Mouse (Mus musculus) thymus, adult 2 months (tissue): ENCODE results near the gene Hdac10. TPM values are rescaled to one million over a fixed set of nuclear protein-coding genes. Genes with fewer than 3 reads are reported as not detected.

Experiments
- DNase-seq: peaks from one replicate; pipeline ENCODE4 v3.0.0; 2021
- H3K27ac ChIP-seq: fragments of 200-500 bp; 2 replicates; pipeline ENCODE4 v1.5.1; 2012; ENCODE audit warnings: low read length, control low read depth; ENCODE audit not compliant: control insufficient read depth, insufficient read depth
- H3K27me3 ChIP-seq: fragments of 200-500 bp; 2 replicates; pipeline ENCODE4 v1.6.1; 2012; ENCODE audit warnings: mild to moderate bottlenecking, low read length, moderate library complexity, mixed read lengths; ENCODE audit not compliant: control insufficient read depth, insufficient read depth
- H3K36me3 ChIP-seq: fragments of 200-500 bp; 2 replicates; pipeline ENCODE4 v1.6.1; 2012; ENCODE audit warnings: mild to moderate bottlenecking, low read length, moderate library complexity; ENCODE audit not compliant: control insufficient read depth, insufficient read depth
- H3K4me1 ChIP-seq: fragments of 200-500 bp; replicated peaks from 2 replicates; pipeline ENCODE4 v1.6.1; 2012; ENCODE audit warnings: low read length; ENCODE audit not compliant: control insufficient read depth, insufficient read depth
- H3K4me3 ChIP-seq: fragments of 200-500 bp; 2 replicates; pipeline ENCODE4 v1.5.1; 2012; ENCODE audit warnings: mild to moderate bottlenecking, low read length, control low read depth, moderate library complexity; ENCODE audit not compliant: control insufficient read depth, insufficient read depth
- CTCF ChIP-seq: fragments of 200-500 bp; IDR thresholded peaks from 2 replicates; pipeline ENCODE4 v1.5.1; 2012; ENCODE audit warnings: mild to moderate bottlenecking, control low read depth, low read length, moderate library complexity, borderline replicate concordance; ENCODE audit not compliant: control insufficient read depth, poor library complexity, insufficient read depth; ENCODE audit errors: extremely low read depth
- POLR2A ChIP-seq: fragments of 200-500 bp; IDR thresholded peaks from 2 replicates; pipeline ENCODE4 v1.6.1; 2012; ENCODE audit warnings: mild to moderate bottlenecking, low read length, control low read depth, moderate library complexity; ENCODE audit not compliant: control insufficient read depth, poor library complexity, insufficient read depth; ENCODE audit errors: extremely low read depth
- WGBS: fragments of 180-500 bp; shearing (Covaris S2); methylation state at CpG from one replicate; pipeline ENCODE4 v1.1.7; 2018; 5-methylcytosine and 5-hydroxymethylcytosine counted together
- polyA plus RNA-seq: library from polyadenylated mRNA; depleted of rRNA; stranded (reverse); fragments of >200 nt; gene quantifications from 2 replicates; pipeline ENCODE4 v1.2.3, GENCODE M21; 2012

The Hdac10 gene
- polyA plus RNA-seq, 1 experiment = 94.4 TPM

DNA sequence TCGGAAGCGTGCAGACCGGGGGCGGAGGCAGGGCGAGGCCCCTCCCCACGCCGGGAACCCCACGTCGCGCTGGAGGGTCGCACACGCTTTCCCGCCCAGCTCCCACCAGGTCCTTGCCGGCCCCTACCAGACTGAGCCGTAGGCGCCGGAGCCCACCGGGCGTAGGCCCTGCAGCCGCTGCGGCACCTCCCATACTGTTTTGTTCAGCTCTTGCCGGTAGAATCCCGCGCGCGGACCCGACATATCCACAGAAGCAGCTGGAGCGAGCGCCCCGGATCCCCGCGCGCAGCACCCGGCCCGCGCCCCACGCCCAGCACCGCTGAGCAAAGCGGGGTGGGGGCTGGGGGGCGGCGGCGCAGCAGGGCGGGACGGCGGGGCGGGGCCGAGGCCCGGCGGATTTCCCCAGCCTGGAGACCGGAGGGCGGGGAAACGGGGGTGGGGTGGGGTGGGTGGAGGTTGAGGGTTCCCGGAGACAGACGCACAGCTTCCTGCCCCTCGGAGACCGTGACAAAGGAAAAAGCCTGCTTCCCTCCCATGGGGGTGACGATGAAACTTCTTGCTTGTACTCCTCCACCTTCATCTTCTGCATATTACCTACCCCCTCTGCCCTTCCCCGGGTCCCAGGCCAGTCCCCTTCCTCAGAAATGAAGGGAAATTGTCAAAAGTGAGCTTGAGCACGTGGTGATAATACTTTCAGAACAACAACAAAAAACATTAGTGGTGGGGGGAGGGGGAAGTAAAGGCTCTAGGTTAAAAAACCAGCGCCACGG is 21.0 kb upstream of the Hdac10 start, which contains the start of gene Mapk11:
Mapk11 (minus strand) TSS at position 358 of the 770 bp plus-strand sequence.
- H3K4me3 ChIP-seq = peak within 1 kb of the TSS; percentile 89
- H3K27ac ChIP-seq = peak within 1 kb of the TSS; percentile 59
- 1% methylated on average over 52 of the region's 61 CpGs for WGBS
- TF ChIP-seq CTCF (no peak), POLR2A (0 out of 2 replicates have a peak, but pooled peaks have one; percentile 36)
- H3K4me1 ChIP-seq = peaks cover 46% of the 10 kb centered on the region
- no peaks in the 10 kb centered on the region for H3K36me3 ChIP-seq
- peak; percentile 67 for DNase-seq
- peaks cover 5% of the 10 kb centered on the region for H3K27me3 ChIP-seq

DNA sequence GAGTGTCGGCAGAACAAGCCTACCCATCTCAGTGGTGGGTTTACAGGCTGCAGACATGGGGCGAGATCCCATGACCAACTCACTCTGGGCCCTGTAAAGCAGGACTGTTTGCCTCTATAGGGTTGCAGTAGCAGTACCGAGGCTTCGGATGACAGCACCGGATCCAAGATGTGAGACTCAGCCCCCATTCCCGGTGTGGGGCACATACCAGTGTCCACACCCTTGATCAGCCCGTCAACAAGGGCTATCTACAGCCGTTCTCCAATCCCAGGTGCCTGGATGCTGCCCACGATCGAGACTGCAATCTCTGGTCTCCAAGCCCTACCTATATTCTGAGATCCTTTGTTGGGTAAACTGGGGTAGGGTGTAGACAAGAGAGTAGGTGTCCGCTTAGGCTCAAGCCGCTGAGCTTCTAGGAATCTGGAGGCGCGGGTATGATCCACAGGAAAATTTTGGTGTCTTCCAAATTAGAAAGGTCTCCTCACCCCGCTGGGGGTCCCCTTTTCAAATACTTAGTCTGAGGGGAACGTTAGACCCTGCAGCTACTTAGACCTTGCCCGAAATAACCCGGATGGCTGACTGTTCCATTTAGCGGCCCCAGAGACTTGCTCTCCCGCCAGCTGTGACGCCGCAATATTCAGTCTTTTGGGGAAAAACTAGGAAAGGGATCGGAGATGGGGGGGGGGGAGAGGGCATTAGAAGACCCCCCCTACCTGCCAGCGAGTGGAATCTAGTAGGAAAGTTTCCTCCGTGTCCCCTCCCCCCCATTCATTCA is 20.2 kb upstream of the Hdac10 start:
- peak; percentile 22 for DNase-seq
- peak overlapping the region; percentile 89 for H3K4me3 ChIP-seq
- H3K4me1 ChIP-seq = peaks cover 46% of the 10 kb centered on the region
- TF ChIP-seq POLR2A = no peak
- TF ChIP-seq CTCF = no peak
- H3K27ac ChIP-seq = peak overlapping the region; percentile 20; the same call in 1 of the 2 replicates
- 14% methylated on average over 25 of the region's 25 CpGs for WGBS
- peaks cover 5% of the 10 kb centered on the region for H3K27me3 ChIP-seq
- H3K36me3 ChIP-seq = no peaks in the 10 kb centered on the region

DNA sequence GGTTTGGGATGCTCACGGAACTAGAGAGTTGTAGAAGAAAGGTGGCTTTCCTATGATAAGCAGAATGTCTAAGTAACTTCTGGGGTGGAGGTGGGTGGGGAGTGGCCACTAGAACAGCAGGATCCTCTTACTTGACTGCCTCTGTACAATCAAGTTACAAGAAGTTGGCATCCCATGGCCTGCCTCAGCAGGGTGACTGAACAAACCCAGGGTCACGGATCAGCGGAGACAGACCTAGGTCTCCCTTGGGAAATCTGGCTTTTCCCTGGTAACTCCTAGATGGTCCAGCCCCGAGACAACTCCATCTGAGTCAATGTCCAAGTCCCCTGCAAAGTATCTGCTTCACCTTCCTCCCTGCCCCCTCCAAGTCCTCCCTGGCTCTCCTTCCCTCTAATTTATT is 19.4 kb upstream of the Hdac10 start:
- Histone ChIP-seq H3K4me1 (peaks cover 46% of the 10 kb centered on the region), H3K27me3 (peaks cover 5% of the 10 kb centered on the region), H3K27ac (no peak overlapping the region), H3K36me3 (no peaks in the 10 kb centered on the region), H3K4me3 (no peak overlapping the region)
- TF ChIP-seq CTCF (no peak), POLR2A (no peak)
- DNase-seq = no peak
- WGBS = 79% methylated on average over 4 of the region's 4 CpGs

DNA sequence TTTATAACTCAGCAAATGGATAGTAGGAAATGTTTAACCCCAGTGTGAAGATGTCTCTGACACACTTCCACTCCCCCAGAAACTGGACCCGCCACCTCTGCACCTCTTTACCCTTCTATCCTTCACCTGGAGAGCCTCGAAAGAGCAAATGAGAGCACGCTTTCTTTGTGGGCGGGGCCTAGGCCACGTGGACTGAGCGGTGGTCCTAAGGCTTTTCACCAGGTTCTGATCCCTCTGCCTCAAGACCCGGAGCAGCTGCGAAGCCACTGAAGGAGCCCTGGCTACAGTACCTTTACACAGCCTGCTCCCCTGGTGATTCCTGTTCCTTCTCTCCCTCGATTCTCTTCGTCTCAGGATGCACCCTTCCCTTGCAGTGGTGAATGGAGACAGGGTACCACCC is 19.0 kb upstream of the Hdac10 start:
- TF ChIP-seq POLR2A (no peak), CTCF (no peak)
- peak; percentile 19 for DNase-seq
- no peaks in the 10 kb centered on the region for H3K36me3 ChIP-seq
- WGBS = 24% methylated on average over 10 of the region's 10 CpGs
- H3K4me1 ChIP-seq = peaks cover 46% of the 10 kb centered on the region
- H3K27ac ChIP-seq = no peak overlapping the region
- H3K27me3 ChIP-seq = peaks cover 5% of the 10 kb centered on the region
- no peak overlapping the region for H3K4me3 ChIP-seq

DNA sequence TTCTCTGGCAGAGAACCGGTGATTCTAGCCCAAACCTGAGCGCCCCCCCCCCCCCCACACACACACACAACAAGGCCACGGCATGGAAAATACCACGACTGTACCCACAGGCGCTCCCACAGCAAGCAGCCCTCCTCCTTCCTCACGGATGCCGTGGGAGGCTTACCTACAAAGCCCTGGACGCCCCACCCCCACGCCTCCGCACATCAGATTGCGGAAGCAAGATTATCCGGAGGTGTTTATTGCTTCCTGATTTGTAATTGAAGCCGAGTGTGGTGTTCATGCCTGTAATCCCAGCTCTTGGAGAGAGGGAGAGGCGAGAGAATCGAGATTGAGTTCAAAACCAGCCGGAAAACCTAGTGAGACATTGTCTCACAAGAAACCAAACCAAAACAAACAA is 18.5 kb upstream of the Hdac10 start:
- WGBS = 3% methylated on average over 14 of the region's 16 CpGs
- no peak for TF ChIP-seq CTCF
- DNase-seq = peak; percentile 77
- Histone ChIP-seq H3K36me3 (no peaks in the 10 kb centered on the region), H3K4me1 (peaks cover 46% of the 10 kb centered on the region), H3K27ac (no peak overlapping the region), H3K27me3 (peaks cover 5% of the 10 kb centered on the region), H3K4me3 (peak overlapping the region; percentile 36)

DNA sequence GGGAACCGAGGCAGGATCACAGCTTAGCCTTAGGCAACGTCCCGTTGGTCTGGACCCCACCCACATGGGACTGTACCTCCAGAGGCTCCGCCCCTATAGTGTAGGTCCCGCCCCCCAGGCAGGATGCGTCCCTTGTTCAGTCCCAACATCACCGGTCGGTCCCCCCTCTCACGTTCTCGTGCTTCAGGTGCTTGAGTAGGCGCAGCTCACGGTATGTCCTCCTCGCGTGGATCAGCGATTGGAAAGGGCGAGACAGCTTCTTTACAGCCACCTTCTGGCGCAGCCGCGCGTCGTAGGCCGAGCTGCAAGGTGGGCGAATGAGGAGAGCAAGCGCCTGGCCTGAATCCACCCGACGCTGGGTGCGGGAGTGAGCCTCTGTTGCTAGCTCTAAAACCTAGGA is 18.0 kb upstream of the Hdac10 start:
- 1% methylated on average over 27 of the region's 27 CpGs for WGBS

More for the DNA sequence above, 18.0 kb upstream of the Hdac10 start:
- peaks cover 5% of the 10 kb centered on the region for H3K27me3 ChIP-seq
- no peak overlapping the region for H3K27ac ChIP-seq
- peaks cover 46% of the 10 kb centered on the region for H3K4me1 ChIP-seq
- TF ChIP-seq CTCF (no peak), POLR2A (no peak)
- H3K4me3 ChIP-seq = peak overlapping the region; percentile 36
- DNase-seq = peak; percentile 65
- no peaks in the 10 kb centered on the region for H3K36me3 ChIP-seq
